Comparison of ENCODE assay signal across 7 mouse cellular contexts in the genomic region with DNA sequence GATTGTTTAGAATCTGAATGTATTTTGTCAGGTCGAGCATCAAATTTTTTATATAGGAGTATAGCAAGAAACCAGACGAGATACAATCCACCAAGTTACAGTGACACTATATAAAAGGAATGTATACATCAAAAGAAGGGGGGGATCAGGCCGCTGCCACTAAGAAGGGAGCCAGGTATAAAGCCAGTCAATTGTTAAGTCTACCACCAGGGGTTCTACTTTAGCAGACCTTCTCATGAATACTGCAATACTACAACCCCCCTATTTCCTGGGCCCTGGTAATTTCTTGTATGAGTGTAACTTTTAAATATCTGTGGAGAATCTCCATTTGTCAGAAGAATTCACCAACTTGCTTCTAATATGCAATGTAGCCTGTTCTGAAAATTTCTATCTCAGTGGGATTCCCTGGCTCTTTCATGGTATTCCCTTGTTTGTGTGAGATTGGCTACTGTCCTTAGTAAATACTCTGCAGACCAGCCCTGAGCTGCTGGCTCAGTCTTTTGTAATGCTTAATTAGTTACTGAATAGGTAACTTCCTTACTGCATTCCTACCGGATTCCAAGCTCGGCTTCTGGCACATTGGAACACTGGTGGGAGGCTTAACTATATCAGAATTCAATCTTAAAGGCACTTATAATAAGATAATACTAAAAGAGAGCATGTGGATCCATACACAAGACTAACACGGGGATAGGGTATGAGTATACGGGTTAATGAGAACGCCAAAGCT.
DNase-seq lines count a peak whose midpoint lies in the region; TF ChIP-seq lines count a peak whose summit lies in the region.
"Not testable (repeated sequence)": the region's sequence is repeated elsewhere in the genome, so short reads cannot be mapped to it uniquely, and the experiment has no call there.

No protein-coding gene starts in this region.

- in situ Hi-C loops in ES-E14 (cut with MboI; ENCODE audit: low sequenced_read_pairs in 2 of 2, unreplicated experiment in 2 of 2), result not testable (repeated sequence)

- not testable (repeated sequence) for H3K4me1 ChIP-seq in ES-E14 (ENCODE audit: control insufficient read depth in 2 of 2, insufficient read depth in 2 of 2, low read length in 2 of 2, poor library complexity in 1 of 2); kidney, adult 2 months (ENCODE audit: control insufficient read depth, insufficient read depth, low read length); liver, adult 2 months (ENCODE audit: control insufficient read depth, insufficient read depth, low read length)

- H3K79me2 ChIP-seq in liver, adult 2 months (ENCODE audit: control insufficient read depth, insufficient read depth, low read length), result not testable (repeated sequence)

- WGBS in kidney, adult 2 months, result 52% methylated on average over 8 of the region's 8 CpGs
- 70% methylated on average over 8 of the region's 8 CpGs for WGBS in liver, adult 2 months

- H3K9ac ChIP-seq in ES-E14 (ENCODE audit: insufficient read depth, low read depth, low read length, poor library complexity, severe bottlenecking); liver, adult 2 months (ENCODE audit: low read depth, low read length): not testable (repeated sequence)

- not testable (repeated sequence) for TF ChIP-seq CTCF in kidney, adult 2 months (conservative IDR thresholded peaks at IDR 0.05; ENCODE audit: insufficient read depth, insufficient read length, low read depth, low read length); liver, adult 2 months (IDR thresholded peaks at IDR 0.05; ENCODE audit: low read depth, low read length)

- not testable (repeated sequence) for H3K9me3 ChIP-seq in ES-E14 (ENCODE audit: control insufficient read depth, insufficient read depth, low read depth, low read length)

- peak overlapping the region; percentile 69; the same call in 1 of the 2 replicates for H3K27ac ChIP-seq in ES-E14 (ENCODE audit: insufficient read depth, low read depth, low read length, poor library complexity, severe bottlenecking)
- H3K27ac ChIP-seq in kidney, adult 2 months (ENCODE audit: insufficient read depth, low read depth, low read length); liver, adult 2 months (replicated peaks; ENCODE audit: insufficient read depth, low read depth, low read length): not testable (repeated sequence)

- not testable (repeated sequence) for H3K36me3 ChIP-seq in ES-E14 (ENCODE audit: control insufficient read depth, insufficient read depth, low read length, poor library complexity, severe bottlenecking); kidney, adult 2 months (ENCODE audit: control insufficient read depth, insufficient read depth, low read length); liver, adult 2 months (ENCODE audit: control insufficient read depth, insufficient read depth, low read length)

- not testable (repeated sequence) for DNase-seq in ES-E14 (ENCODE audit: low read depth, low spot score)
- DNase-seq in R1 (ENCODE audit: low read depth, low spot score), result peak; percentile 88
- DNase-seq in kidney, adult 11 months, result peak; percentile 38
- peak; percentile 72 for DNase-seq in kidney, adult 2 months
- DNase-seq in kidney, adult 9 months, result peak; percentile 72
- peak; percentile 19 to 40 for DNase-seq in kidney, postnatal 25 days
- peak; percentile 2 for DNase-seq in liver, adult 2 months (ENCODE audit: extremely low read depth, low read depth, low spot score)

- not testable (repeated sequence) for H3K27me3 ChIP-seq in kidney, adult 2 months (replicated peaks; ENCODE audit: control insufficient read depth, insufficient read depth, low read length); liver, adult 2 months (ENCODE audit: control insufficient read depth, insufficient read depth, low read length)

- H3K4me3 ChIP-seq in ES-E14 (ENCODE audit: insufficient read depth in 1 of 2, low read depth in 1 of 2, low read length in 2 of 2, poor library complexity in 1 of 2, severe bottlenecking in 1 of 2); kidney, adult 2 months (ENCODE audit: insufficient read depth, low read depth, low read length); liver, adult 2 months (ENCODE audit: insufficient read depth, low read depth, low read length): not testable (repeated sequence)

- not testable (repeated sequence) for TF ChIP-seq POLR2A in kidney, adult 2 months (IDR thresholded peaks at IDR 0.05; ENCODE audit: low read depth, low read length); liver, adult 2 months (IDR thresholded peaks at IDR 0.05; ENCODE audit: extremely low read depth, insufficient read depth, low read length)
